Mouse (Mus musculus) gastrocnemius, postnatal 25 days (tissue): Measurements from ENCODE around the gene Gm12666. TPM values are rescaled to one million over a fixed set of nuclear protein-coding genes. Genes with fewer than 3 reads are reported as not detected.
"Not testable (repeated sequence)": the region's sequence is repeated elsewhere in the genome, so short reads cannot be mapped to it uniquely, and the experiment has no call there.

Experiments
- DNase-seq: peaks from one replicate; pipeline ENCODE4 v3.0.0; 2022
- long read RNA-seq, 2 experiments: library from polyadenylated mRNA; stranded (forward); transcript quantifications; one replicate each; pipeline ENCODE4 v2.0.0; 2021
- total RNA-seq, 2 experiments: library from RNA; stranded (reverse); gene quantifications; 1 replicate in 1 of 2; 2 replicates in 1 of 2; pipeline ENCODE4 v1.2.3; 2021

The Gm12666 gene
- under 1 TPM; 0.82 to 0.94 TPM for total RNA-seq
- long read RNA-seq, experiment 1, result 0 reads
- long read RNA-seq, experiment 2, result 0 reads

DNA sequence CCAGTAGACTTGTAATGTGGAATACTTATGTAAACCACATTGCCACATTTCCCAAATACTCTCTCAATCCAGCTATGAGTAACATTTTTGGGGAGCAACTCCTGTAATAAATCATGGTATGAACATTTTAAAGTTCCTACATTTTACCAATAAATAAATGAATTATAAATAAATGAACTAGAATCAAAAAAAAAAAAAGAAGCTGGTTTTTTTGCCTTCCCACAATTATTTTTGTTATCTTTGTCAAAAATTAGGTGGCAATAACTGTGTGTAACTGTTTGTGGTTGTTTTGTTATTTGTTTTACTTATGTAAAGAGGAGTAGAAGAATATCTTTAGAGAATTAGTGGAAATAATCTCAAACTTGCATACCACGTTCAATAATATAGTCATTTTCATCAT, at the start of gene Gm12666:
TSS of gene Gm12666 (minus strand) at position 101 of the 400 bp plus-strand sequence.
- not testable (repeated sequence) for DNase-seq

DNA sequence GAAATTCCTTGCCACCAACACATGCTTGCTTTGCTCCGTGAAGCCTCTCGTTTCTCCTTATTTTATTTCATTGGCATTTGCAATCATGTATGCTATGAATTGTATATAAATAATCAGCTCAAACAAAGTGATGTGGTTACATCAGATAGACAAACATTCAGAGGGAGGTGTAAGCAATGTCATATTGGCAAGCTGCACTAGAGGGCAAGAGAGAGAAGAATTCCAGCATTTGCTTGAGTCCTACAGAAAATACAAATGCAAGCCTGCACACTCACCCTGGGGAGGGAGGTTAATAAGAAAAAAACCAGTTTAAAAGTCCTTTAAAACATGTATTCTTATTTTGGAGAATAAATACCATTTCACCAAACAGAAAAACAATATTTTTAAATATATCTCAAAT, 34.8 kb upstream of the Gm12666 start:
- DNase-seq, result no peak

DNA sequence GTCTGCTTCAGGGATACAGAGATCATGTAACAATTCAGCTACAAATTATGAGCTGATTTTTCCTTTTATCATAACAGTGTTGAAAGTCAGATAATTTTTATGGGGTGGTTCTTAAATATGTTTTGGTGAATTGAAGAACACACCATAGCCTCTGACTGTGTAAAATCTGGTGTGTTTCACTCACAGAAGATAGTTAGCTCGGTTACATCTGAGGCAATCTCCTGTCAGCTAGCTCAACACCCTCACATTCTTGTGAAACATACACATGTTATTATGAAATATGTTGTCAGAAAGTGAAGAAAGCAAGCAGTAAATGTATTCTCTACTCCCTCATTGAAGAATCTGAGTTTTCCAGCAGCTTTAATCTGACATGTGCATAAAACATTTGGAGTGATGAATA, 24.7 kb upstream of the Gm12666 start:
- no peak for DNase-seq

DNA sequence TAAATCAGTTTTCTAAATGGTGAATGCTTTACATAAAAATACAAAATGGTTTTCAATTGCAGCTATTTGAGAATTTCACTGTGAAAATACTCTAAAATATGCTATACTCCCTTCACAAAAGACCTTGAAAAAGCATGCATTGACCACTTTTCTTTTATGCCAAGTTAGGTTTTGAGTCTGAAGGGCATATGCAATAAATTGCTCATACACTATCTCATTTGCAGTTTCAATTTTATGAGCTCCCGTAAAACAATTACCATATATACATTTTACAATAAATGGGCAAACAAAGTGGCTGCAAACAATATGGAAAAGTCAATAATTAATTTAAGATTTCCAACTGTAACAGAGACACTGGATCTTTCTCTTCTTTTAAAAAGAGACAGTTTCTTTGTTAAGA, 38.9 kb downstream of the Gm12666 start:
- no peak for DNase-seq

DNA sequence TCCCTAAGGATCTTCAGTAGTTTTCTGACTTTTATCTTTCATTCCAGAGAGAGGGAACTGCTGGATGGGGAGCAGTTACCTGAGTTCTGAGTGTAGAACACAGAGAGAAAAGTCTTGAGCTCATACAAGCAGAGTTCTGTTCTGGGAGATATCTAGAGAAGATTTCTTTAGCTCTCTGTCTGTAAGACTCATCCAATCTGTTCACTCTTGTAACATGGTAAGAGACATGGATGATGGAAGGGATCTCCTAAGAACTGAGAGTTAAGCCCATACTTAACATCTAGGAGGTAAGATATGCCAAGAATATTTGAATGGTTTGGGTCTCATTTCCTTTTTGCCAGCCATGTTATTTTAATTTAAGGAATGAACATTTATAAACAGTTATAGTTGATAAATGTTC, 44.4 kb downstream of the Gm12666 start, which contains the start of gene Izumo3:
TSS of gene Izumo3 (minus strand) at position 101 of the 400 bp plus-strand sequence.
- DNase-seq, result no peak

Other genes with a start within 250 kb of the Gm12666 start
- gene Izumo3, start 44.5 kb downstream of the Gm12666 start, total RNA-seq, result not detected